Mouse (Mus musculus) inflammation-experienced regulatory T-cells (primary cell): ENCODE measurements around the gene Olfr624. TPM values are rescaled to one million over a fixed set of nuclear protein-coding genes. Genes with fewer than 3 reads are reported as not detected.

ENCODE experiments used
- polyA plus RNA-seq, 2 experiments: library from polyadenylated mRNA; unstranded; fragments of 100-300 nt; shearing (Covaris generic); gene quantifications; one replicate each; pipeline ENCODE4 v1.2.1; 2017

The Olfr624 gene
- under 1 TPM; 0.05 to 0.10 TPM for polyA plus RNA-seq

GRCm38 (mm10) chr7:103671091-103671490 lies at the start of gene Olfr624:
Gene Olfr624, minus strand, starts transcription at chr7:103671191.

GRCm38 (mm10) chr7:103714371-103714770 lies 43.4 kb upstream of the Olfr624 start, which contains the start of gene Olfr243:
Gene Olfr243, plus strand, starts transcription at chr7:103714671.

GRCm38 (mm10) chr7:103682420-103682819 lies 11.4 kb upstream of the Olfr624 start, which contains the start of gene Olfr625-ps1:
Gene Olfr625-ps1, plus strand, starts transcription at chr7:103682720.

DNA sequence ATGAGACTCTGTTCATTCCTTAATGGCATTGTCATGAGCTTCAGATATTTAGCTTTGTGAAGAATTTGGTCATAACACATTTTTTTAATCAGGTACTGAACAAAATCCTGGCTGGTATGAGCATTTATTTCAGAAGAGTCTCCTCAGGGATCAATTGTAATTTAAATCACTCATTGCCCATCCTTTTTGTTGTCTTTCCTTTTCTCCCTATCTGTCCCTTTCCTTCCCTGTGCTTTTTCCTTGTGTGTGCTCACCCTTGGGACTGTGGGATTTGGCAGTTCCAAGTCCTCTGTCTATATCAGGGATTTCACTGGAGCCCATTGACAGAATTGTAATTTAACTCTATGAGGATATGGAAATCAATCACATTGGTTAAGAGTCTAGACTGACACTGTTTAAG lies 7.4 kb downstream of the Olfr624 start, which contains the start of gene Olfr623:
Gene Olfr623, minus strand, starts transcription at position 101 of the 400 bp plus-strand sequence.

DNA sequence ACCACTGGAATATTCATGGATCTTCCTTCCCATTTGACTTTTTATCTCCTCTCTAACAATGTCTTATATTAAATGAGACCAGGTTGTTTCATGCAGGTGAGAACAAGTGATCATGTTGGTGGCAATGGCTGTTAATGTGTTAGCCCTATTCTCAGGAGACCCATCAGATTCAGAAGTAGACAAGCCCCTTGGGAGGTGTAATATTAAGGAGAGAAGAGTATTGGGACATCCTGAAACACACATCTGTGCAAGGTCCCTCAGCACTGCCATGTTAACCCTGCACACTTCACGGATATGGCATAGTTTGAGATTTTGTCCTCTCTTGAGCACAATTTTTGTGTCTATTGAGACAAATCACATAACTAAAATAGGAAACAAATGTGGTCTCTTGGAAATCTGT lies 28.4 kb downstream of the Olfr624 start, which contains the start of gene Olfr622:
Gene Olfr622, minus strand, starts transcription at position 101 of the 400 bp plus-strand sequence.

Other genes starting within 250 kb of the Olfr624 start
- gene Olfr605, start 225.8 kb downstream of the Olfr624 start, polyA plus RNA-seq = not detected
- not detected for gene Olfr606, start 222.1 kb downstream of the Olfr624 start, polyA plus RNA-seq
- gene Olfr607, start 207.0 kb downstream of the Olfr624 start, polyA plus RNA-seq = under 1 TPM; 0.05 to 0.20 TPM
- gene Olfr608, start 201.3 kb downstream of the Olfr624 start, polyA plus RNA-seq = under 1 TPM in 1 of 2 experiments, not detected in 1; 0.56 TPM
- gene Olfr609, start 173.1 kb downstream of the Olfr624 start, polyA plus RNA-seq = under 1 TPM in 1 of 2 experiments, not detected in 1; 0.05 TPM
- gene Olfr610, start 159.1 kb downstream of the Olfr624 start, polyA plus RNA-seq = not detected
- gene Olfr611, start 150.3 kb downstream of the Olfr624 start, polyA plus RNA-seq = not detected
- not detected for gene Olfr612, start 128.5 kb downstream of the Olfr624 start, polyA plus RNA-seq
- gene Olfr613, start 123.1 kb downstream of the Olfr624 start, polyA plus RNA-seq = not detected
- not detected for gene Olfr615, start 115.1 kb downstream of the Olfr624 start, polyA plus RNA-seq
- not detected for gene Olfr616, start 102.0 kb downstream of the Olfr624 start, polyA plus RNA-seq
- not detected for gene Olfr617, start 98.1 kb downstream of the Olfr624 start, polyA plus RNA-seq
- gene Olfr618, start 81.1 kb downstream of the Olfr624 start, polyA plus RNA-seq = not detected
- gene Olfr619, start 70.6 kb downstream of the Olfr624 start, polyA plus RNA-seq = under 1 TPM in 1 of 2 experiments, not detected in 1; 0.11 TPM
- gene Olfr620, start 58.7 kb downstream of the Olfr624 start, polyA plus RNA-seq = under 1 TPM; 0.24 to 0.61 TPM
- not detected for gene Olfr622, start 28.5 kb downstream of the Olfr624 start, polyA plus RNA-seq
- not detected for gene Olfr623, start 7.5 kb downstream of the Olfr624 start, polyA plus RNA-seq
- gene Olfr625-ps1, start 11.5 kb upstream of the Olfr624 start, polyA plus RNA-seq = not detected
- gene Olfr243, start 43.5 kb upstream of the Olfr624 start, polyA plus RNA-seq = not detected
- not detected for gene Olfr628, start 59.2 kb upstream of the Olfr624 start, polyA plus RNA-seq
- gene Olfr629, start 73.8 kb upstream of the Olfr624 start, polyA plus RNA-seq = not detected
- gene Olfr630, start 86.1 kb upstream of the Olfr624 start, polyA plus RNA-seq = not detected
- gene Olfr69, start 100.4 kb upstream of the Olfr624 start, polyA plus RNA-seq = not detected
- not detected for gene Olfr68, start 108.5 kb upstream of the Olfr624 start, polyA plus RNA-seq
- not detected for gene Olfr67, start 120.6 kb upstream of the Olfr624 start, polyA plus RNA-seq
- 10 to 100 TPM in 1 of 2 experiments, under 1 TPM in 1; 0.96 to 10.7 TPM for gene Hbb-bt, start 142.8 kb upstream of the Olfr624 start, polyA plus RNA-seq
- gene Hbb-bs, start 156.9 kb upstream of the Olfr624 start, polyA plus RNA-seq = 10 to 100 TPM; 11.6 to 54.5 TPM
- gene Hbb-bh2, start 169.3 kb upstream of the Olfr624 start, polyA plus RNA-seq = 1 to 10 TPM in 1 of 2 experiments, under 1 TPM in 1; 0.29 to 2.1 TPM
- 1 to 10 TPM; 1.6 to 7.8 TPM for gene Hbb-bh1, start 172.0 kb upstream of the Olfr624 start, polyA plus RNA-seq
- gene Hbb-y, start 182.0 kb upstream of the Olfr624 start, polyA plus RNA-seq = under 1 TPM in 1 of 2 experiments, not detected in 1; 0.77 TPM
- not detected for gene Olfr66, start 215.1 kb upstream of the Olfr624 start, polyA plus RNA-seq
- gene Olfr64, start 223.3 kb upstream of the Olfr624 start, polyA plus RNA-seq = under 1 TPM; 0.05 to 0.42 TPM
- not detected for gene Olfr65, start 232.3 kb upstream of the Olfr624 start, polyA plus RNA-seq